12 mouse cellular contexts compared by ENCODE assay signal in genomic region chr7:66405951-66406721, GRCm38 (mm10). TPM values are rescaled to one million over a fixed set of nuclear protein-coding genes. Genes with fewer than 3 reads are reported as not detected.
A peak's percentile ranks its signal among the peaks of the same experiment; 100 is the strongest.
DNase-seq lines count a peak whose midpoint lies in the region; ATAC-seq lines count a peak whose summit lies in the region.
"Had no signal": no experiment of that assay in that cellular context is flagged by ENCODE, and none has a peak within 500 bp of the region (broad histone marks: within the 10 kb centered on the region; RNA-seq: fewer than 3 reads in every experiment).

No protein-coding gene starts in this region.

- DNase-seq in adrenal gland, postnatal 10 days = peak; percentile 61
- DNase-seq in adrenal gland, postnatal 4 days (ENCODE audit: low spot score in 2 of 2) = no peak
- DNase-seq in kidney, postnatal 14 days = peak; percentile 43
- no peak for DNase-seq in kidney, postnatal 25 days
- peak; percentile 42 for DNase-seq in gastrocnemius, postnatal 25 days
- peak; percentile 49 for DNase-seq in heart, postnatal 4 days
- no peak for DNase-seq in urinary bladder, postnatal 25 days (ENCODE audit: low spot score)
- DNase-seq: cerebellum, adult 2 months; liver, postnatal 0 days had no signal

- ATAC-seq in megakaryocyte, adult 5-6 weeks (ENCODE audit: poor library complexity, severe bottlenecking) = no peak
- ATAC-seq: intestine, embryonic 16.5 days; liver, postnatal 0 days had no signal

RNA-seq across cellular contexts. Expression of gene Lrrk1, which starts 18.0 kb away (rescaled TPM):
- 10 to 100 TPM; 12.4 to 16.4 TPM for total RNA-seq in adrenal gland, postnatal 10 days (2021)
- total RNA-seq in adrenal gland, postnatal 4 days (2021) = 10 to 100 TPM; 20.2 to 20.9 TPM
- total RNA-seq in gastrocnemius, postnatal 25 days (2021) = 1 to 10 TPM; 3.2 to 3.7 TPM
- total RNA-seq in heart, postnatal 4 days (2021) = 10 to 100 TPM; 11.9 to 14.0 TPM
- total RNA-seq in megakaryocyte, adult 5-6 weeks (2015) = 20.6 and 25.6 TPM in 2 replicates
- total RNA-seq in megakaryocyte, adult 5-6 weeks (2017) = 26.6 and 27.9 TPM in 2 replicates

RNA-seq across cellular contexts. Expression of gene Aldh1a3, which starts 21.2 kb away (rescaled TPM):
- 10 to 100 TPM; 11.4 to 12.4 TPM for total RNA-seq in adrenal gland, postnatal 10 days (2021)
- 10 to 100 TPM; 19.7 to 19.9 TPM for total RNA-seq in adrenal gland, postnatal 4 days (2021)
- total RNA-seq in gastrocnemius, postnatal 25 days (2021) = 1 to 10 TPM; 1.8 to 2.9 TPM
- 1 to 10 TPM; 1.8 to 1.9 TPM for total RNA-seq in heart, postnatal 4 days (2021)
- total RNA-seq in megakaryocyte, adult 5-6 weeks (2015) = 0.16 TPM in 1 of 2 replicates, not detected in the other
- total RNA-seq in megakaryocyte, adult 5-6 weeks (2017) = not detected in 2 replicates

RNA-seq across cellular contexts. Expression of gene Gm10974, which starts 40.4 kb away (rescaled TPM):
- total RNA-seq in adrenal gland, postnatal 10 days (2021) = not detected
- total RNA-seq in adrenal gland, postnatal 4 days (2021) = not detected
- not detected for total RNA-seq in gastrocnemius, postnatal 25 days (2021)
- not detected for total RNA-seq in heart, postnatal 4 days (2021)
- total RNA-seq in megakaryocyte, adult 5-6 weeks (2015) = not detected in 2 replicates
- total RNA-seq in megakaryocyte, adult 5-6 weeks (2017) = not detected in 2 replicates
- total RNA-seq: layer of hippocampus, postnatal 14 days had no signal

Comparison
In these comparisons a context has a peak if more than half of its experiments do, and no peak if none do; other contexts are left out.
1. DNase-seq: peak in adrenal gland, postnatal 10 days (single experiment), kidney, postnatal 14 days (single experiment), gastrocnemius, postnatal 25 days (single experiment) and heart, postnatal 4 days (single experiment); none in adrenal gland, postnatal 4 days (0 of 2), kidney, postnatal 25 days (0 of 2) and urinary bladder, postnatal 25 days (single experiment).